Mouse (Mus musculus) liver, embryonic 11.5 days (tissue): ENCODE data around the gene Cnfn. TPM values are rescaled to one million over a fixed set of nuclear protein-coding genes. Genes with fewer than 3 reads are reported as not detected.

Experiments used
- ATAC-seq: fragments of 200-750 bp; cut with Nextera tagmentation; replicated peaks from 2 replicates; pipeline ENCODE4 v1.8.0; 2017; ENCODE audit warnings: moderate number of reproducible peaks, mild to moderate bottlenecking, moderate TSS enrichment, moderate library complexity; ENCODE audit not compliant: low FRiP score
- DNase-seq: peaks from one replicate; pipeline ENCODE4 v3.0.0-alpha.2; 2017; ENCODE audit warnings: low spot score
- H3K27ac ChIP-seq: fragments of 300-500 bp; sonication (generic); 2 replicates; pipeline ENCODE4 v1.5.1; 2014; ENCODE audit warnings: mild to moderate bottlenecking, low read depth, low read length, control low read depth
- H3K27me3 ChIP-seq: fragments of 300-500 bp; sonication (generic); replicated peaks from 2 replicates; pipeline ENCODE4 v1.6.1; 2014; ENCODE audit warnings: low read length, mixed read lengths; ENCODE audit not compliant: control insufficient read depth, insufficient read depth
- H3K36me3 ChIP-seq: fragments of 300-500 bp; sonication (generic); 2 replicates; pipeline ENCODE4 v1.6.1; 2014; ENCODE audit warnings: mild to moderate bottlenecking, low read length, moderate library complexity, mixed read lengths; ENCODE audit not compliant: control insufficient read depth, insufficient read depth
- H3K4me1 ChIP-seq: fragments of 300-500 bp; sonication (generic); replicated peaks from 2 replicates; pipeline ENCODE4 v1.6.1; 2014; ENCODE audit warnings: low read length, mixed read lengths; ENCODE audit not compliant: control insufficient read depth, insufficient read depth
- H3K4me2 ChIP-seq: fragments of 300-500 bp; sonication (generic); 2 replicates; pipeline ENCODE4 v1.6.1; 2014; ENCODE audit warnings: mild to moderate bottlenecking, control low read depth, moderate library complexity
- H3K4me3 ChIP-seq: fragments of 300-500 bp; sonication (generic); 2 replicates; pipeline ENCODE4 v1.5.1; 2014; ENCODE audit warnings: low read depth, low read length, control low read depth
- H3K9ac ChIP-seq: fragments of 300-500 bp; sonication (generic); 2 replicates; pipeline ENCODE4 v1.6.1; 2014; ENCODE audit warnings: low read depth, low read length, control low read depth
- H3K9me3 ChIP-seq: fragments of 300-500 bp; sonication (generic); 2 replicates; pipeline ENCODE4 v1.6.1; 2016; ENCODE audit warnings: low read length, inconsistent platforms, mixed read lengths; ENCODE audit not compliant: control insufficient read depth
- WGBS: fragments of 180-500 bp; shearing (Covaris S2); extraction: QIAGEN DNeasy Blood & Tissue Kit; methylation state at CpG from one replicate; pipeline ENCODE4 v1.1.7; 2014; 5-methylcytosine and 5-hydroxymethylcytosine counted together
- polyA plus RNA-seq: library from polyadenylated mRNA; unstranded; fragments of >200 nt; fragmentation: Nextera tagmentation; extraction: Ambion mirVana; gene quantifications from 2 replicates; pipeline ENCODE4 v1.2.1, GENCODE M21; 2014

Cnfn gene
- polyA plus RNA-seq, 1 experiment from 2014 or later, result not detected

- ATAC-seq, result 0 out of 2 replicates have a peak, but pooled peaks have one; percentile 33
- WGBS, result 42% methylated on average over 12 of the region's 12 CpGs
- Histone ChIP-seq H3K27me3 (no peaks in the 10 kb centered on the region), H3K27ac (no peak overlapping the region; the same call in 1 of the 2 replicates), H3K9me3 (no peaks in the 10 kb centered on the region), H3K4me3 (no peak overlapping the region), H3K36me3 (no peaks in the 10 kb centered on the region; the same call in 1 of the 2 replicates), H3K9ac (peak overlapping the region; percentile 2; the same call in 1 of the 2 replicates), H3K4me2 (peak overlapping the region; percentile 12), H3K4me1 (peaks cover 24% of the 10 kb centered on the region)
- no peak for DNase-seq
Measured at GRCm38 (mm10) chr7:25385850-25386555, 16.5 kb upstream of the Cnfn start.

GRCm38 (mm10) chr7:25385259-25385658 is 15.7 kb upstream of the Cnfn start:
- H3K4me1 ChIP-seq, result peaks cover 23% of the 10 kb centered on the region
- no peak overlapping the region for H3K9ac ChIP-seq
- no peak for ATAC-seq
- H3K4me3 ChIP-seq, result no peak overlapping the region
- H3K27ac ChIP-seq, result no peak overlapping the region
- no peaks in the 10 kb centered on the region for H3K9me3 ChIP-seq
- WGBS, result 89% methylated on average over 12 of the region's 12 CpGs
- H3K36me3 ChIP-seq, result no peaks in the 10 kb centered on the region; the same call in 1 of the 2 replicates
- H3K27me3 ChIP-seq, result no peaks in the 10 kb centered on the region
- DNase-seq, result no peak
- no peak overlapping the region for H3K4me2 ChIP-seq

GRCm38 (mm10) chr7:25384818-25385217 is 15.3 kb upstream of the Cnfn start:
- no peak overlapping the region; the same call in 1 of the 2 replicates for H3K9ac ChIP-seq
- WGBS, result 63% methylated on average over 9 of the region's 9 CpGs
- DNase-seq (no peak), ATAC-seq (no peak)
- H3K36me3 ChIP-seq, result no peaks in the 10 kb centered on the region; the same call in 1 of the 2 replicates
- no peak overlapping the region for H3K4me3 ChIP-seq
- peaks cover 19% of the 10 kb centered on the region for H3K4me1 ChIP-seq
- H3K4me2 ChIP-seq, result no peak overlapping the region
- no peak overlapping the region for H3K27ac ChIP-seq
- H3K9me3 ChIP-seq, result no peaks in the 10 kb centered on the region
- H3K27me3 ChIP-seq, result no peaks in the 10 kb centered on the region

- H3K27me3 ChIP-seq, result no peaks in the 10 kb centered on the region
- no peak overlapping the region for H3K4me2 ChIP-seq
- no peaks in the 10 kb centered on the region for H3K9me3 ChIP-seq
- no peak overlapping the region for H3K9ac ChIP-seq
- H3K27ac ChIP-seq, result no peak overlapping the region
- DNase-seq, result no peak
- H3K4me3 ChIP-seq, result no peak overlapping the region
- no peaks in the 10 kb centered on the region; the same call in 1 of the 2 replicates for H3K36me3 ChIP-seq
- ATAC-seq, result no peak
- peaks cover 15% of the 10 kb centered on the region for H3K4me1 ChIP-seq
- 80% methylated on average over 13 of the region's 13 CpGs for WGBS
Measured at GRCm38 (mm10) chr7:25384318-25384717, 14.8 kb upstream of the Cnfn start.

GRCm38 (mm10) chr7:25383891-25384290 is 14.4 kb upstream of the Cnfn start:
- Histone ChIP-seq H3K36me3 (no peaks in the 10 kb centered on the region; the same call in 1 of the 2 replicates), H3K27ac (no peak overlapping the region), H3K9me3 (no peaks in the 10 kb centered on the region), H3K4me2 (no peak overlapping the region), H3K27me3 (no peaks in the 10 kb centered on the region), H3K4me3 (no peak overlapping the region), H3K9ac (no peak overlapping the region), H3K4me1 (peaks cover 17% of the 10 kb centered on the region)
- no peak for DNase-seq
- ATAC-seq, result no peak
- 85% methylated on average over 4 of the region's 4 CpGs for WGBS

GRCm38 (mm10) chr7:25383385-25383784 is 13.9 kb upstream of the Cnfn start:
- H3K9ac ChIP-seq, result no peak overlapping the region
- no peak overlapping the region for H3K4me3 ChIP-seq
- H3K9me3 ChIP-seq, result no peaks in the 10 kb centered on the region
- no peaks in the 10 kb centered on the region for H3K27me3 ChIP-seq
- no peak overlapping the region for H3K27ac ChIP-seq
- DNase-seq (no peak), ATAC-seq (no peak)
- peaks cover 17% of the 10 kb centered on the region for H3K4me1 ChIP-seq
- no peaks in the 10 kb centered on the region; the same call in 1 of the 2 replicates for H3K36me3 ChIP-seq
- 78% methylated on average over 7 of the region's 7 CpGs for WGBS
- H3K4me2 ChIP-seq, result no peak overlapping the region

- H3K4me3 ChIP-seq, result no peak overlapping the region
- no peaks in the 10 kb centered on the region; the same call in 1 of the 2 replicates for H3K27me3 ChIP-seq
- DNase-seq (no peak), ATAC-seq (no peak)
- no peaks in the 10 kb centered on the region for H3K9me3 ChIP-seq
- no peaks in the 10 kb centered on the region; the same call in 1 of the 2 replicates for H3K36me3 ChIP-seq
- H3K9ac ChIP-seq, result no peak overlapping the region
- peaks cover 17% of the 10 kb centered on the region for H3K4me1 ChIP-seq
- no peak overlapping the region for H3K4me2 ChIP-seq
- H3K27ac ChIP-seq, result no peak overlapping the region
Measured at GRCm38 (mm10) chr7:25382541-25382940, 13.0 kb upstream of the Cnfn start.

- no peak for ATAC-seq
- WGBS, result 60% methylated on average over 3 of the region's 3 CpGs
Measured at GRCm38 (mm10) chr7:25381284-25381680, 11.8 kb upstream of the Cnfn start.

More at GRCm38 (mm10) chr7:25381284-25381680, 11.8 kb upstream of the Cnfn start:
- H3K27me3 ChIP-seq, result no peaks in the 10 kb centered on the region; the same call in 1 of the 2 replicates
- H3K27ac ChIP-seq, result no peak overlapping the region
- H3K9me3 ChIP-seq, result no peaks in the 10 kb centered on the region
- H3K36me3 ChIP-seq, result no peaks in the 10 kb centered on the region; the same call in 1 of the 2 replicates
- peaks cover 16% of the 10 kb centered on the region for H3K4me1 ChIP-seq
- no peak for DNase-seq
- H3K9ac ChIP-seq, result no peak overlapping the region
- H3K4me2 ChIP-seq, result no peak overlapping the region
- no peak overlapping the region for H3K4me3 ChIP-seq
